Mouse (Mus musculus) neural tube, embryonic 13.5 days (tissue): Measurements from ENCODE around the gene Tmsb15b1. TPM values are rescaled to one million over a fixed set of nuclear protein-coding genes. Genes with fewer than 3 reads are reported as not detected.
"Not testable (repeated sequence)": the region's sequence is repeated elsewhere in the genome, so short reads cannot be mapped to it uniquely, and the experiment has no call there.

Experiments
- ATAC-seq: fragments of 200-750 bp; cut with Nextera tagmentation; 2 replicates; pipeline ENCODE4 v1.8.0; 2017; ENCODE audit warnings: low read depth, mild to moderate bottlenecking, moderate TSS enrichment, moderate library complexity
- H3K27ac ChIP-seq: fragments of 300-500 bp; sonication (generic); replicated peaks from 2 replicates; pipeline ENCODE4 v1.5.1; 2015; ENCODE audit warnings: moderate library complexity, mild to moderate bottlenecking, inconsistent platforms
- H3K27me3 ChIP-seq: fragments of 300-500 bp; sonication (generic); 2 replicates; pipeline ENCODE4 v1.6.1; 2015; ENCODE audit warnings: mild to moderate bottlenecking, inconsistent platforms
- H3K36me3 ChIP-seq: fragments of 300-500 bp; sonication (generic); 2 replicates; pipeline ENCODE4 v1.6.1; 2015; ENCODE audit warnings: mild to moderate bottlenecking, inconsistent platforms
- H3K4me1 ChIP-seq: fragments of 300-500 bp; sonication (generic); replicated peaks from 2 replicates; pipeline ENCODE4 v1.6.1; 2015; ENCODE audit warnings: inconsistent platforms
- H3K4me2 ChIP-seq: fragments of 300-500 bp; sonication (generic); 2 replicates; pipeline ENCODE4 v1.6.1; 2015; ENCODE audit warnings: inconsistent platforms, mild to moderate bottlenecking, moderate library complexity
- H3K4me3 ChIP-seq: fragments of 300-500 bp; sonication (generic); 2 replicates; pipeline ENCODE4 v1.5.1; 2015; ENCODE audit warnings: mild to moderate bottlenecking, inconsistent platforms
- H3K9ac ChIP-seq: fragments of 300-500 bp; sonication (generic); 2 replicates; pipeline ENCODE4 v1.6.1; 2015; ENCODE audit warnings: moderate library complexity, mild to moderate bottlenecking, inconsistent platforms
- H3K9me3 ChIP-seq: fragments of 300-500 bp; sonication (generic); 2 replicates; pipeline ENCODE4 v1.6.1; 2016; ENCODE audit warnings: inconsistent platforms
- WGBS: fragments of 180-500 bp; shearing (Covaris S2); methylation state at CpG from one replicate; pipeline ENCODE4 v1.1.7; 2015; 5-methylcytosine and 5-hydroxymethylcytosine counted together
- polyA plus RNA-seq: library from polyadenylated mRNA; unstranded; fragments of >200 nt; fragmentation: Nextera tagmentation; extraction: Ambion mirVana; gene quantifications from 2 replicates; pipeline ENCODE4 v1.2.1, GENCODE M21; 2015

The Tmsb15b1 gene
- polyA plus RNA-seq, 1 experiment from 2014 or later: 43.6 TPM

DNA sequence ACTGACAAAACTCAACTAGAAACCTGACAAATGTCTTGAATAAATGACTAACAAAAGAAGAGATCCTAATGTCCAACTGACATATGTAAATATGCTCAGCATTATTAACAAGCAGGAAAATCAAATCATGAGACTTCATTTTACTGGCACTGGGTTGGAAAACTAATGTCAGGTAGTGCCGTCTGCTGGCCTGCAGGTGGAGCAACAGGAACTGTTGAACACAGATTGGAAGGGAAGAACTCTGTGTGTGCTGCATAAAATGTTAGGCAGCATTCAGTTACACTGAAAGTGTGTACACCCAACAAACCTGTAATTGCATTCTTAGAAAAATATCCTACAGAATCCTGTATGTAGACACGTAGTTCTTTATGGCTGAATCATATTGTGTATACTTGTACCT lies 17.0 kb downstream of the Tmsb15b1 start:
- WGBS: 29% methylated on average over 2 of the region's 2 CpGs
- Histone ChIP-seq H3K27ac (no peak overlapping the region), H3K4me1 (no peaks in the 10 kb centered on the region), H3K4me3 (no peak overlapping the region), H3K9ac (no peak overlapping the region), H3K4me2 (no peak overlapping the region), H3K27me3 (no peaks in the 10 kb centered on the region), H3K36me3 (no peaks in the 10 kb centered on the region), H3K9me3 (no peaks in the 10 kb centered on the region)
- ATAC-seq: no peak

DNA sequence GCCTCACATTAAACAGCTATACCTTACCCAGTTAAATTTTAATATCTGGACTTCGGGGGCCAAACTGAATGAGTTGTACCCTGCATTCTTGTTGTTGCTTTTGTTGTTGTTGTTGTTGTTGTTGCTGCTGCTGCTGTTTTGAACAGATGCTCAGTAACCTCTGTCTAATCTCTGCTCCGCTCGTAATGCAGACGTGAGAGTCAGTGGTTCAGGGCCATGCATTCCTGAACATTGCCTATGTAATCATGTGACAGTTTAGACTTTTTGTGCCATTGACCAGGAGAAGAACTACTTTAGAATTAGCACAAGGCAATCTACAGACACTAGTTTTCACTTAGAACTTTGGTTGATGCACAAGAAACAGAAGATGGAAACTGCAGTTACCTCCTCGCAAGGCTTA lies 18.4 kb downstream of the Tmsb15b1 start:
- whole genome bisulfite sequencing: 56% methylated on average over 5 of the region's 5 CpGs
- Histone ChIP-seq H3K4me2 (peak overlapping the region; percentile 54), H3K4me3 (peak overlapping the region; percentile 42)
- ATAC-seq: peak; percentile 49
- H3K9me3 ChIP-seq, H3K27ac ChIP-seq, H3K36me3 ChIP-seq, H3K27me3 ChIP-seq, H3K4me1 ChIP-seq, H3K9ac ChIP-seq: not testable (repeated sequence)

DNA sequence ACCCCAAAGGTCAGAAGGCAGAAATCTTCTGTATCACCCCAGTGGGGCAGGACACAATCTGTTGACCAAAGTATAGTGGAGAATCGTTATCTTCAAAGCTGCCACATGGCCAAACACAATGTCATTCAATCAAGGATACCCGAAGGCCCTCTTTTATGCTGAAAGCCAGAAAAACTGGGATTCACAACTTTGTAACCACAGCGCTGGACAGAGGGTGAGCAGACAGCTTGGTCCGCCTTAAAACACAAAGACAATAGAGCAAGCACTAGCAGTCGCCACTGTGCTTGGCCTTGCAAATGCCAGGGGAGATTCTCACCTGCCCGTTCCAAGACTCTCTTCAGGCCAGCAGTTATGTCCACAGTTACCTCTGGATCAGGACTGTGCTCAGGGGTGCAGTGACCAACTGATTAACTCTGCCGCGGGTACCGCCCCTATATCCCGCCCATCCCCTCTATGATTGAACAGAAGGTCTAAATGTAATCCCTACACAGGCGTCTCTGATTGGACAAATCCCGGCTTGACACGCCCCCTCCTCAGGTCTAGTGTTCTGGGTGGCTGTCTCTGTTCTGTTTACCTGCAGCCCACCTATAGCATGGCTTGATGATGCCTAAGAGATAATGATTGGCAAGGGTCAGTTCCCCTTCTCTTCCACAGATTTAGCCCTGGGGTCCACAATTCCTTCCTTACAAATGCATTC lies 18.9 kb downstream of the Tmsb15b1 start:
- peak overlapping the region; percentile 54 for H3K4me2 ChIP-seq
- H3K9me3 ChIP-seq, H3K27me3 ChIP-seq, H3K4me1 ChIP-seq, H3K36me3 ChIP-seq, H3K27ac ChIP-seq: not testable (repeated sequence)
- peak overlapping the region; percentile 42 for H3K4me3 ChIP-seq
- H3K9ac ChIP-seq: peak overlapping the region; percentile 58; the same call in 1 of the 2 replicates
- ATAC-seq: peak; percentile 100
- 30% methylated on average over 13 of the region's 13 CpGs for WGBS

DNA sequence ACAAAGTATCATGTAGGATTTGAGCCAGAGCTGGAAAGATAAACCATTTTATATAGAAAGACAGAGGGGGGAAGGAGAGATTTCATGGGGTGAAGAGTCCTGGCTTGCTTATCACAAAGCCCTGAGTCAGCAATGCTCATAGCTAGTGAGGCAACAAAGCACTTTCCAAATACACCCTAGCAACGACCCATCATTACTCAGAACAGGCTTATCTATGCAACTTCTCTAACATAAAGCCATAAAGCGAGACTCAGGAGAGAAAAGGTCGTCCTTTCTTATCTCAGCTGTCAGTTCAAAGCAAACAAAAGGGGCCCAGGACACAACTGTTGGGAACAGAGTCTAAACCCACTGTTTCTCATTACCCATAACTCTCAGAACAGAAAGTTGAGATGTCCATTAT lies 38.7 kb downstream of the Tmsb15b1 start:
- no peaks in the 10 kb centered on the region for H3K9me3 ChIP-seq
- no peak overlapping the region for H3K4me3 ChIP-seq
- H3K27ac ChIP-seq: no peak overlapping the region
- H3K4me1 ChIP-seq: no peaks in the 10 kb centered on the region
- ATAC-seq: no peak
- H3K4me2 ChIP-seq: no peak overlapping the region
- H3K27me3 ChIP-seq: no peaks in the 10 kb centered on the region
- no peaks in the 10 kb centered on the region for H3K36me3 ChIP-seq
- no peak overlapping the region for H3K9ac ChIP-seq
- WGBS: 40% methylated on average over 3 of the region's 3 CpGs

DNA sequence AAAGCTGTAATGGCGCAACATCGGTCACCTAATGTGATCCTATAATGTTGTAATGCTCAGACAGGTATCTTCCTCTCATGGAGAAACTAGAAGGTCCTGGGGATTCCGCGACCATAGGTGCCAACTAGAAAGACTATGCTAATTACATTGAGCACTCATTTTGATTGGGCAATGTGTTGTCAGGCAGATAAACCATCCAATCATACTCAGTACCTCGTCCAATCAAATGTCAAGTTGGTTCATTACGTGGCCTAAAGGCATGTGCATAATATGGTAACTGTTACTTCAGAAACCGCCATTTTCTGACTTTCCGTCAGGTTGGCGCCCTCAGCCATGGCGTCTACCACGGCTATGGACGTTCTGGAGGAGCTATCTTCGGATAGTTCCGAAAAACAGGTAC lies 49.6 kb downstream of the Tmsb15b1 start, which contains the start of gene H2bfm:
H2bfm (plus strand) TSS at position 295 of the 400 bp plus-strand sequence.
- Histone ChIP-seq H3K4me3 (no peak within 1 kb of the TSS), H3K4me1 (no peaks in the 10 kb centered on the region), H3K9me3 (peaks cover 11% of the 10 kb centered on the region; the same call in 1 of the 2 replicates), H3K9ac (no peak within 1 kb of the TSS), H3K4me2 (no peak within 1 kb of the TSS), H3K27me3 (no peaks in the 10 kb centered on the region), H3K36me3 (no peaks in the 10 kb centered on the region), H3K27ac (no peak within 1 kb of the TSS)
- ATAC-seq: no peak
- WGBS: 95% methylated on average over 14 of the region's 14 CpGs

DNA sequence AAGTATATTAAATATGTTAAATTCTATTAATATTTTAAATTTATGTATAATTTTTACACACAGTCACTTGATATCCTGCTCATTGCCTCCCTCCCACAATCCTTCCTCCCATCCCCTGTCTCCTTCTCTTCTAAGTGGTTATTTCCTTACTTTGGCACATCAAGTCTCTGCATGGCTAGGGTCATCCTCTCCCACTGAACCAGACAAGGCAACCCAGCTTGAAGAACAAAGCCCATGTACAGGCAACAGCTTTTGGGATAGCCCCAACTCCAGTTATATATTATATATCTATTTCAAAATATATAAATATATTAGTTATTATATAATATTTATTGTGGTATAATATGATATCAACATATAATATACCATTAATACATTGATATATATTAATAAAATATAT lies 50.8 kb downstream of the Tmsb15b1 start:
- Histone ChIP-seq H3K4me3 (no peak overlapping the region), H3K36me3 (no peaks in the 10 kb centered on the region), H3K4me2 (no peak overlapping the region), H3K27ac (no peak overlapping the region), H3K9me3 (peaks cover 11% of the 10 kb centered on the region; the same call in 1 of the 2 replicates), H3K9ac (no peak overlapping the region), H3K27me3 (no peaks in the 10 kb centered on the region), H3K4me1 (no peaks in the 10 kb centered on the region)
- no peak for ATAC-seq

Other genes with a start within 250 kb of the Tmsb15b1 start
- gene Morf4l2, start 233.2 kb downstream of the Tmsb15b1 start, polyA plus RNA-seq: 508 and 542 TPM in 2 replicates
- gene Glra4, start 196.7 kb downstream of the Tmsb15b1 start, polyA plus RNA-seq: 0.13 and 0.17 TPM in 2 replicates
- 33.6 and 36.5 TPM in 2 replicates for gene Plp1, start 154.2 kb downstream of the Tmsb15b1 start, polyA plus RNA-seq
- gene Rab9b, start 108.1 kb downstream of the Tmsb15b1 start, polyA plus RNA-seq: 16.9 and 17.5 TPM in 2 replicates
- gene H2bfm, start 49.5 kb downstream of the Tmsb15b1 start, polyA plus RNA-seq: not detected in 2 replicates
- gene Tmsb15b2, start 1.4 kb downstream of the Tmsb15b1 start, polyA plus RNA-seq: 122 and 129 TPM in 2 replicates
- gene Tmsb15l, start within 50 bp of the Tmsb15b1 start, polyA plus RNA-seq: 12.3 and 13.1 TPM in 2 replicates
- 215 and 233 TPM in 2 replicates for gene Zcchc18, start 16.3 kb upstream of the Tmsb15b1 start, polyA plus RNA-seq
- 13.1 and 15.8 TPM in 2 replicates for gene Slc25a53, start 61.4 kb upstream of the Tmsb15b1 start, polyA plus RNA-seq
- 6.4 and 7.1 TPM in 2 replicates for gene Fam199x, start 72.7 kb upstream of the Tmsb15b1 start, polyA plus RNA-seq
- gene Esx1, start 145.2 kb upstream of the Tmsb15b1 start, polyA plus RNA-seq: not detected in 2 replicates